Mouse (Mus musculus) erythroblast, embryonic 14.5 days (primary cell): Measurements from ENCODE around the gene Phf23.

Experiments
- GATA1 ChIP-seq: IDR thresholded peaks from 2 replicates; pipeline ENCODE4 v1.6.1; 2012; ENCODE audit warnings: low read length, inconsistent platforms, mixed read lengths
- TAL1 ChIP-seq: IDR thresholded peaks from 3 replicates; pipeline ENCODE4 v1.6.1; 2012; ENCODE audit warnings: low read length, inconsistent platforms, mixed read lengths

GRCm38 (mm10) chr11:70015677-70016076 is 20.1 kb downstream of the Phf23 start:
- no peak for TF ChIP-seq TAL1
- no peak for TF ChIP-seq GATA1
